Mouse (Mus musculus): ENCODE measurements around the gene Glt1d1. TPM values are rescaled to one million over a fixed set of nuclear protein-coding genes. Genes with fewer than 3 reads are reported as not detected.

Gene Glt1d1
- polyA plus RNA-seq, 1 experiment from 2014 or later: 1.4 TPM

DNA sequence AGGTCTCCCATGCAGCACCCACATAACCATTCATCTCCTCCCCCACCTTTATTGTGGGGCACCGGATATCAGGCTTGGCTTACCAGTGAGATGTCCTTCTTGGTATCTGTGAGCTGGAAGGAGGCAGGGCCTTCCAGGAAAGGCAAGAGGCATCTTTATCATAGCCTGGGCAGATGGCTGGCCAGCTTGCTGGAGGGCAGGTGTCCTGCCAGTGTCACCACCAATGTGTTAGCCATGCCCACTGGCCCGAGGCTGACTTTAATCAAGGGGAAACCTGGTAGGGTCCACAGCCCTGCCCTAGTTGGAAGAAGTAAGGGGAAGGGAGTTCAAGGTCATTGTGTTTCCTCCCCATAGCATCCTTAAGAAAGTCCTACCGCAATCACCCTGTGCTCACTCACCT, 123.9 kb downstream of the Glt1d1 start:
- 90% methylated on average over 3 of the region's 3 CpGs for WGBS
- Histone ChIP-seq H3K27ac (replicated peaks) (no peak overlapping the region), H3K4me2 (replicated peaks) (no peak overlapping the region), H3K9ac (replicated peaks) (no peak overlapping the region), H3K27me3 (no peaks in the 10 kb centered on the region), H3K4me3 (no peak overlapping the region), H3K9me3 (no peaks in the 10 kb centered on the region), H3K4me1 (0 out of 2 replicates have a peak, but pooled peaks cover 4% of the 10 kb centered on the region), H3K36me3 (no peaks in the 10 kb centered on the region)
- ATAC-seq (ENCODE audit: low FRiP score, low read depth): no peak

DNA sequence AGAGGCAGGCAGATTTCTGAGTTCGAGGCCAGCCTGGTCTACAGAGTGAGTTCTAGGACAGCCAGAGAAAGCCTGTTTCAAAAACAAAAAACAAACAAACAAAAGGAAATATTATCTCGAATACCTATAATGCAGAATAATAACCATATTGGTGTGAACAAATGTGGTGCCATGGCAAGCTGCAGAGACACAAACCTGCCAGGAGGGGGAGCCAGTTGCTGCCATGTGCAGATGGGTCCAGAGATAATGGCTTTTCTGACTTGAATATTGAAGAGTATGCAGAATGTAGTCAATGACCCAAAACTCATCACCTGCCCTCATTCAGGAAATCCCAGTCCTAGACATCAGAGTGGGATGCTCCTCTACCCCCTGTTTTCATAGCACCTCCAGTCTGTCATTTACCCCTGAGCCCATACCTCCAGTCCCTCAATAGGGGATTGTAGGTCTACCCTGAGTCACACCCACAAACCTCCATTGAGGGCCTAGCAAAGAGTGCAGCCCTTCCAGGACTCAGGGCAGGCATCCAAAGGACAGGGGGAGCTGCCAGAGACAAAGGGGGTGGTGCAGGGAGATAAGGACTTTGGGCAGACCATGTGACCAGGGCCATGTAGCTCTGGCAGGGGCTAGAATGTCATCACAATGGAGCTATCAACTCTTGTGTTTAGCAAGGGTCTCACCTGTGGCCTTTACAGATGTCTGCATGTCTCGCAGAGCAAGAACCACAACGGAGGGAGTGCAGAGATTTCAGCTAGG, 124.8 kb downstream of the Glt1d1 start:
- H3K9ac ChIP-seq (replicated peaks): no peak overlapping the region
- H3K27me3 ChIP-seq: no peaks in the 10 kb centered on the region
- no peaks in the 10 kb centered on the region for H3K9me3 ChIP-seq
- WGBS: 90% methylated on average over 4 of the region's 4 CpGs
- no peaks in the 10 kb centered on the region for H3K36me3 ChIP-seq
- 0 out of 2 replicates have a peak, but pooled peaks cover 4% of the 10 kb centered on the region for H3K4me1 ChIP-seq
- ATAC-seq (ENCODE audit: low FRiP score, low read depth): no peak
- no peak overlapping the region for H3K4me3 ChIP-seq
- no peak overlapping the region for H3K4me2 ChIP-seq (replicated peaks)
- no peak overlapping the region for H3K27ac ChIP-seq (replicated peaks)

- WGBS: 79% methylated on average over 4 of the region's 4 CpGs
- H3K9me3 ChIP-seq: no peaks in the 10 kb centered on the region
- H3K4me3 ChIP-seq: no peak overlapping the region
- no peak overlapping the region for H3K27ac ChIP-seq (replicated peaks)
- no peak for ATAC-seq (ENCODE audit: low FRiP score, low read depth)
- no peak overlapping the region for H3K9ac ChIP-seq (replicated peaks)
- 0 out of 2 replicates have a peak, but pooled peaks cover 4% of the 10 kb centered on the region for H3K4me1 ChIP-seq
- H3K36me3 ChIP-seq: no peaks in the 10 kb centered on the region
- no peak overlapping the region for H3K4me2 ChIP-seq (replicated peaks)
- H3K27me3 ChIP-seq: no peaks in the 10 kb centered on the region
Measured at GRCm38 (mm10) chr5:127758576-127758975, 126.5 kb downstream of the Glt1d1 start.

Other genes starting within 250 kb of the Glt1d1 start
- 26.4 and 28.4 TPM in 2 replicates for gene Slc15a4, start 635 bp downstream of the Glt1d1 start, polyA plus RNA-seq (2016; fragmentation: Nextera tagmentation; extraction: Ambion mirVana)